In genomic region chr6:84640324-84641061, GRCm38 (mm10) we compare ENCODE assay signal across 8 mouse cellular contexts. TPM values are rescaled to one million over a fixed set of nuclear protein-coding genes. Genes with fewer than 3 reads are reported as not detected.
DNase-seq lines count a peak whose midpoint lies in the region; ATAC-seq lines count a peak whose summit lies in the region.

No protein-coding gene starts in this region.

- no peaks in the 10 kb centered on the region for H3K9me3 ChIP-seq in kidney, embryonic 15.5 days (replicated peaks)
- H3K9me3 ChIP-seq in forebrain, embryonic 14.5 days (replicated peaks; ENCODE audit: control insufficient read depth, low read length), result no peaks in the 10 kb centered on the region

- H3K4me2 ChIP-seq in kidney, embryonic 15.5 days, result no peak overlapping the region
- no peak overlapping the region for H3K4me2 ChIP-seq in forebrain, embryonic 14.5 days (ENCODE audit: low read length)

- 16% methylated on average over 9 of the region's 9 CpGs for WGBS in kidney, embryonic 15.5 days
- 81% methylated on average over 9 of the region's 9 CpGs for WGBS in forebrain, embryonic 14.5 days

- no peaks in the 10 kb centered on the region for H3K27me3 ChIP-seq in kidney, embryonic 15.5 days
- H3K27me3 ChIP-seq in forebrain, embryonic 14.5 days (replicated peaks; ENCODE audit: control insufficient read depth, insufficient read depth, low read length), result no peaks in the 10 kb centered on the region

- peaks cover 26% of the 10 kb centered on the region for H3K4me1 ChIP-seq in kidney, embryonic 15.5 days
- no peaks in the 10 kb centered on the region for H3K4me1 ChIP-seq in forebrain, embryonic 14.5 days (ENCODE audit: control insufficient read depth, insufficient read depth, low read length)

- H3K27ac ChIP-seq in kidney, embryonic 15.5 days, result peak overlapping the region; percentile 86
- no peak overlapping the region for H3K27ac ChIP-seq in forebrain, embryonic 14.5 days (ENCODE audit: low read depth, low read length)

- ATAC-seq in kidney, embryonic 15.5 days (replicated peaks; ENCODE audit: low FRiP score), result peak; percentile 93
- no peak for ATAC-seq in forebrain, embryonic 14.5 days

- H3K4me3 ChIP-seq in kidney, embryonic 15.5 days (replicated peaks), result no peak overlapping the region
- H3K4me3 ChIP-seq in forebrain, embryonic 14.5 days (ENCODE audit: low read depth, low read length), result no peak overlapping the region

- H3K36me3 ChIP-seq in kidney, embryonic 15.5 days, result no peaks in the 10 kb centered on the region
- H3K36me3 ChIP-seq in forebrain, embryonic 14.5 days (ENCODE audit: control insufficient read depth, insufficient read depth, low read length), result no peaks in the 10 kb centered on the region

- no peak overlapping the region for H3K9ac ChIP-seq in kidney, embryonic 15.5 days
- no peak overlapping the region for H3K9ac ChIP-seq in forebrain, embryonic 14.5 days (ENCODE audit: low read length)

- DNase-seq in adrenal gland, adult (ENCODE audit: inconsistent age in 2 of 2, low spot score in 1 of 2), result peak; percentile 21 to 62
- no peak for DNase-seq in adrenal gland, adult 18-20 months (ENCODE audit: low spot score in 2 of 2)
- peak; percentile 43 to 70 for DNase-seq in heart, adult 18-20 months
- DNase-seq in lung, postnatal 14 days, result peak; percentile 45
- DNase-seq in layer of hippocampus, postnatal 25 days (ENCODE audit: extremely low spot score in 1 of 2, low spot score in 1 of 2), result no peak
- DNase-seq in thymus, postnatal 25 days, result no peak
- no peak for DNase-seq in forebrain, embryonic 14.5 days (ENCODE audit: low spot score)

RNA-seq across cellular contexts. Expression of gene Cyp26b1, which starts 46.8 kb away (rescaled TPM):
- 1 to 10 TPM; 4.4 to 4.8 TPM for total RNA-seq in adrenal gland, adult 18-20 months (2021)
- 1 to 10 TPM; 2.7 to 3.8 TPM for total RNA-seq in heart, adult 18-20 months (2021)
- polyA plus RNA-seq in kidney, embryonic 15.5 days (2015; fragmentation: Nextera tagmentation; extraction: Ambion mirVana), result 5.7 and 6.4 TPM in 2 replicates
- total RNA-seq in layer of hippocampus, postnatal 25 days (2021), result 10 to 100 TPM; 11.1 to 11.5 TPM
- polyA plus RNA-seq in forebrain, embryonic 14.5 days (2014; fragmentation: Nextera tagmentation; extraction: Ambion mirVana), result 1.5 and 2.6 TPM in 2 replicates

Comparison
In these comparisons a context has a peak if more than half of its experiments do, and no peak if none do; other contexts are left out.
1. DNase-seq: peak in adrenal gland, adult (2 of 2), heart, adult 18-20 months (2 of 2) and lung, postnatal 14 days (single experiment); none in adrenal gland, adult 18-20 months (0 of 2), layer of hippocampus, postnatal 25 days (0 of 2), thymus, postnatal 25 days (single experiment) and forebrain, embryonic 14.5 days (single experiment).